Mouse (Mus musculus) left cerebral cortex, adult 18-20 months (tissue): ENCODE data around the gene B9d1. TPM values are rescaled to one million over a fixed set of nuclear protein-coding genes. Genes with fewer than 3 reads are reported as not detected.

Experiments used
- DNase-seq, 2 experiments: peaks; one replicate each; pipeline ENCODE4 v3.0.0; 2021 to 2022; ENCODE audit warnings: low spot score in 2 of 2, mixed read lengths in 1 of 2
- long read RNA-seq, 2 experiments: library from polyadenylated mRNA; stranded (forward); transcript quantifications; one replicate each; pipeline ENCODE4 v2.0.0; 2021
- total RNA-seq, 2 experiments: library from RNA; stranded (reverse); gene quantifications; 2 replicates each; pipeline ENCODE4 v1.2.3; 2021

Gene B9d1
- total RNA-seq, result 10 to 100 TPM; 43.4 to 43.8 TPM
- long read RNA-seq, experiment 1, transcript B9d1-201 (7 exons, 817 nt), result major isoform, 16 of 31 reads
- long read RNA-seq, experiment 1, partial matches to known transcripts, result 3 of 31 reads
- long read RNA-seq, experiment 1, other reads (novel, unspliced or antisense), result 10 of 31 reads
- long read RNA-seq, experiment 2, transcript B9d1-201 (7 exons, 817 nt), result major isoform, 13 of 29 reads
- long read RNA-seq, experiment 2, partial matches to known transcripts, result 2 of 29 reads
- long read RNA-seq, experiment 2, other reads (novel, unspliced or antisense), result 9 of 29 reads

GRCm38 (mm10) chr11:61504713-61505257 is at the start of gene B9d1:
Gene B9d1 (plus strand): TSS chr11:61505144.
- DNase-seq, result peak; percentile 96 to 98

- no peak for DNase-seq
Observed at GRCm38 (mm10) chr11:61464071-61464470, 40.9 kb upstream of the B9d1 start.

- no peak for DNase-seq
Observed at GRCm38 (mm10) chr11:61465422-61465821, 39.5 kb upstream of the B9d1 start.

GRCm38 (mm10) chr11:61468534-61468933 is 36.4 kb upstream of the B9d1 start:
- DNase-seq, result no peak

- no peak for DNase-seq
Observed at GRCm38 (mm10) chr11:61469317-61469917, 35.5 kb upstream of the B9d1 start.

- DNase-seq, result no peak
Observed at GRCm38 (mm10) chr11:61470880-61471279, 34.1 kb upstream of the B9d1 start.

- DNase-seq, result no peak
Observed at GRCm38 (mm10) chr11:61473630-61474029, 31.3 kb upstream of the B9d1 start.

GRCm38 (mm10) chr11:61476786-61477382 is 28.1 kb upstream of the B9d1 start:
- DNase-seq, result peak in 1 of 2 experiments; percentile 25

- no peak for DNase-seq
Observed at GRCm38 (mm10) chr11:61477566-61478508, 27.1 kb upstream of the B9d1 start.

- DNase-seq, result no peak
Observed at GRCm38 (mm10) chr11:61478788-61479187, 26.2 kb upstream of the B9d1 start.

GRCm38 (mm10) chr11:61481239-61482090 is 23.5 kb upstream of the B9d1 start:
- DNase-seq, result no peak

- no peak for DNase-seq
Observed at GRCm38 (mm10) chr11:61483226-61483845, 21.6 kb upstream of the B9d1 start.

- DNase-seq, result no peak
Observed at GRCm38 (mm10) chr11:61484256-61484612, 20.7 kb upstream of the B9d1 start.

GRCm38 (mm10) chr11:61484613-61485540 is 20.1 kb upstream of the B9d1 start, which contains the start of gene Mfap4:
Gene Mfap4 (plus strand): TSS chr11:61485431.
- DNase-seq, result peak; percentile 67 to 83

- DNase-seq, result no peak
Observed at GRCm38 (mm10) chr11:61485541-61486457, 19.1 kb upstream of the B9d1 start.

GRCm38 (mm10) chr11:61486458-61487219 is 18.3 kb upstream of the B9d1 start:
- no peak for DNase-seq

- DNase-seq, result no peak
Observed at GRCm38 (mm10) chr11:61487401-61487800, 17.5 kb upstream of the B9d1 start.
